Mouse (Mus musculus): ENCODE data around the gene Inpp4b. TPM values are rescaled to one million over a fixed set of nuclear protein-coding genes. Genes with fewer than 3 reads are reported as not detected.

The Inpp4b gene
- total and polyA plus RNA-seq, 2 experiments from 2014 or later = 18.9 to 60.9 TPM

- H3K27ac ChIP-seq (ENCODE audit: low read depth) = no peak overlapping the region
- H3K4me1 ChIP-seq (ENCODE audit: control insufficient read depth, insufficient read depth) = no peaks in the 10 kb centered on the region
- no peaks in the 10 kb centered on the region for H3K27me3 ChIP-seq (ENCODE audit: control insufficient read depth, insufficient read depth, low read length)
- H3K9ac ChIP-seq (replicated peaks; ENCODE audit: low read depth, low read length) = no peak overlapping the region
- ATAC-seq (ENCODE audit: insufficient read depth, low read depth) (no peak), DNase-seq (ENCODE audit: low spot score) (no peak)
- WGBS = 61% methylated on average over 3 of the region's 3 CpGs
- no peak overlapping the region for H3K4me3 ChIP-seq (ENCODE audit: low read depth, low read length)
- no peak for TF ChIP-seq EP300 (IDR thresholded peaks at IDR 0.05; ENCODE audit: low read depth)
- TF ChIP-seq CTCF (IDR thresholded peaks at IDR 0.05; ENCODE audit: low read depth) = no peak
- H3K4me2 ChIP-seq (ENCODE audit: low read depth, low read length) = no peak overlapping the region
- no peaks in the 10 kb centered on the region for H3K9me3 ChIP-seq (replicated peaks; ENCODE audit: control insufficient read depth, low read length)
- H3K36me3 ChIP-seq (replicated peaks; ENCODE audit: control insufficient read depth, insufficient read depth, low read length) = no peaks in the 10 kb centered on the region
These were observed 236.6 kb downstream of the Inpp4b start for GRCm38 (mm10) chr8:81578951-81579350.

- ATAC-seq (ENCODE audit: insufficient read depth, low read depth) (no peak), DNase-seq (ENCODE audit: low spot score) (no peak)
- TF ChIP-seq CTCF (IDR thresholded peaks at IDR 0.05; ENCODE audit: low read depth) (no peak), EP300 (IDR thresholded peaks at IDR 0.05; ENCODE audit: low read depth) (no peak)
- 73% methylated on average over 2 of the region's 2 CpGs for WGBS
- no peak overlapping the region for H3K9ac ChIP-seq (replicated peaks; ENCODE audit: low read depth, low read length)
- H3K27me3 ChIP-seq (ENCODE audit: control insufficient read depth, insufficient read depth, low read length) = no peaks in the 10 kb centered on the region
- H3K27ac ChIP-seq (ENCODE audit: low read depth) = no peak overlapping the region
- H3K4me1 ChIP-seq (ENCODE audit: control insufficient read depth, insufficient read depth) = no peaks in the 10 kb centered on the region
- no peaks in the 10 kb centered on the region for H3K36me3 ChIP-seq (replicated peaks; ENCODE audit: control insufficient read depth, insufficient read depth, low read length)
- no peak overlapping the region for H3K4me3 ChIP-seq (ENCODE audit: low read depth, low read length)
- H3K4me2 ChIP-seq (ENCODE audit: low read depth, low read length) = no peak overlapping the region
- H3K9me3 ChIP-seq (replicated peaks; ENCODE audit: control insufficient read depth, low read length) = no peaks in the 10 kb centered on the region
These were observed 239.6 kb downstream of the Inpp4b start for GRCm38 (mm10) chr8:81581817-81582437.

- no peaks in the 10 kb centered on the region for H3K4me1 ChIP-seq (ENCODE audit: control insufficient read depth, insufficient read depth)
- no peak for ATAC-seq (ENCODE audit: insufficient read depth, low read depth)
These were observed 240.6 kb downstream of the Inpp4b start for GRCm38 (mm10) chr8:81582906-81583305.

GRCm38 (mm10) chr8:81586783-81587182 is 244.4 kb downstream of the Inpp4b start:
- Histone ChIP-seq H3K36me3 (replicated peaks; ENCODE audit: control insufficient read depth, insufficient read depth, low read length) (no peaks in the 10 kb centered on the region), H3K4me3 (ENCODE audit: low read depth, low read length) (no peak overlapping the region), H3K9ac (replicated peaks; ENCODE audit: low read depth, low read length) (no peak overlapping the region), H3K4me2 (ENCODE audit: low read depth, low read length) (no peak overlapping the region), H3K9me3 (replicated peaks; ENCODE audit: control insufficient read depth, low read length) (no peaks in the 10 kb centered on the region), H3K4me1 (ENCODE audit: control insufficient read depth, insufficient read depth) (no peaks in the 10 kb centered on the region), H3K27me3 (ENCODE audit: control insufficient read depth, insufficient read depth, low read length) (no peaks in the 10 kb centered on the region), H3K27ac (ENCODE audit: low read depth) (no peak overlapping the region)
- no peak for ATAC-seq (ENCODE audit: insufficient read depth, low read depth)
- WGBS = 85% methylated on average over 5 of the region's 5 CpGs
- DNase-seq (ENCODE audit: low spot score) = no peak
- no peak for TF ChIP-seq CTCF (IDR thresholded peaks at IDR 0.05; ENCODE audit: low read depth)
- TF ChIP-seq EP300 (IDR thresholded peaks at IDR 0.05; ENCODE audit: low read depth) = no peak

More at GRCm38 (mm10) chr8:81582906-81583305, 240.6 kb downstream of the Inpp4b start:
- 78% methylated on average over 1 of the region's 1 CpGs for WGBS
- no peaks in the 10 kb centered on the region for H3K27me3 ChIP-seq (ENCODE audit: control insufficient read depth, insufficient read depth, low read length)
- H3K9me3 ChIP-seq (replicated peaks; ENCODE audit: control insufficient read depth, low read length) = no peaks in the 10 kb centered on the region
- DNase-seq (ENCODE audit: low spot score) = no peak
- H3K9ac ChIP-seq (replicated peaks; ENCODE audit: low read depth, low read length) = no peak overlapping the region
- no peak overlapping the region for H3K4me2 ChIP-seq (ENCODE audit: low read depth, low read length)
- H3K36me3 ChIP-seq (replicated peaks; ENCODE audit: control insufficient read depth, insufficient read depth, low read length) = no peaks in the 10 kb centered on the region
- H3K4me3 ChIP-seq (ENCODE audit: low read depth, low read length) = no peak overlapping the region
- no peak for TF ChIP-seq EP300 (IDR thresholded peaks at IDR 0.05; ENCODE audit: low read depth)
- TF ChIP-seq CTCF (IDR thresholded peaks at IDR 0.05; ENCODE audit: low read depth) = no peak
- no peak overlapping the region for H3K27ac ChIP-seq (ENCODE audit: low read depth)

- no peak overlapping the region for H3K27ac ChIP-seq (ENCODE audit: low read depth)
- H3K27me3 ChIP-seq (ENCODE audit: control insufficient read depth, insufficient read depth, low read length) = no peaks in the 10 kb centered on the region
- ATAC-seq (ENCODE audit: insufficient read depth, low read depth) = no peak
- 77% methylated on average over 3 of the region's 3 CpGs for WGBS
- no peaks in the 10 kb centered on the region for H3K4me1 ChIP-seq (ENCODE audit: control insufficient read depth, insufficient read depth)
- H3K9ac ChIP-seq (replicated peaks; ENCODE audit: low read depth, low read length) = no peak overlapping the region
- no peak for DNase-seq (ENCODE audit: low spot score)
- no peaks in the 10 kb centered on the region for H3K9me3 ChIP-seq (replicated peaks; ENCODE audit: control insufficient read depth, low read length)
- H3K4me2 ChIP-seq (ENCODE audit: low read depth, low read length) = no peak overlapping the region
- no peaks in the 10 kb centered on the region for H3K36me3 ChIP-seq (replicated peaks; ENCODE audit: control insufficient read depth, insufficient read depth, low read length)
- TF ChIP-seq EP300 (IDR thresholded peaks at IDR 0.05; ENCODE audit: low read depth) = no peak
- no peak for TF ChIP-seq CTCF (IDR thresholded peaks at IDR 0.05; ENCODE audit: low read depth)
- no peak overlapping the region for H3K4me3 ChIP-seq (ENCODE audit: low read depth, low read length)
These were observed 251.9 kb downstream of the Inpp4b start for GRCm38 (mm10) chr8:81594134-81594714.

- Histone ChIP-seq H3K9me3 (replicated peaks; ENCODE audit: control insufficient read depth, low read length) (no peaks in the 10 kb centered on the region), H3K27me3 (ENCODE audit: control insufficient read depth, insufficient read depth, low read length) (no peaks in the 10 kb centered on the region), H3K36me3 (replicated peaks; ENCODE audit: control insufficient read depth, insufficient read depth, low read length) (no peaks in the 10 kb centered on the region), H3K4me1 (ENCODE audit: control insufficient read depth, insufficient read depth) (no peaks in the 10 kb centered on the region), H3K27ac (ENCODE audit: low read depth) (no peak overlapping the region), H3K9ac (replicated peaks; ENCODE audit: low read depth, low read length) (no peak overlapping the region), H3K4me2 (ENCODE audit: low read depth, low read length) (no peak overlapping the region), H3K4me3 (ENCODE audit: low read depth, low read length) (no peak overlapping the region)
- DNase-seq (ENCODE audit: low spot score) = no peak
- 71% methylated on average over 4 of the region's 4 CpGs for WGBS
- TF ChIP-seq CTCF (IDR thresholded peaks at IDR 0.05; ENCODE audit: low read depth) (no peak), EP300 (IDR thresholded peaks at IDR 0.05; ENCODE audit: low read depth) (no peak)
- ATAC-seq (ENCODE audit: insufficient read depth, low read depth) = no peak
These were observed 256.9 kb downstream of the Inpp4b start for GRCm38 (mm10) chr8:81599209-81599608.
